Mouse (Mus musculus) hindbrain, embryonic 10.5 days (tissue): ENCODE results near the gene Prmt6. TPM values are rescaled to one million over a fixed set of nuclear protein-coding genes. Genes with fewer than 3 reads are reported as not detected.
A peak's percentile ranks its signal among the peaks of the same experiment; 100 is the strongest.

Experiments
- DNase-seq: peaks from one replicate; pipeline ENCODE4 v3.0.0-alpha.2; 2017; ENCODE audit warnings: low spot score
- H3K27ac ChIP-seq: fragments of 300-500 bp; sonication (generic); 2 replicates; pipeline ENCODE4 v1.5.1; 2016; ENCODE audit warnings: mild to moderate bottlenecking, moderate library complexity
- H3K27me3 ChIP-seq: fragments of 300-500 bp; sonication (generic); 2 replicates; pipeline ENCODE4 v1.6.1; 2016; ENCODE audit warnings: mild to moderate bottlenecking; ENCODE audit not compliant: poor library complexity, insufficient read depth, severe bottlenecking
- H3K36me3 ChIP-seq: fragments of 300-500 bp; sonication (generic); 2 replicates; pipeline ENCODE4 v1.6.1; 2016; ENCODE audit warnings: mild to moderate bottlenecking, moderate library complexity
- H3K4me1 ChIP-seq: fragments of 300-500 bp; sonication (generic); replicated peaks from 2 replicates; pipeline ENCODE4 v1.6.1; 2016; ENCODE audit warnings: mild to moderate bottlenecking
- H3K4me3 ChIP-seq: fragments of 300-500 bp; sonication (generic); 2 replicates; pipeline ENCODE4 v1.5.1; 2016; ENCODE audit warnings: mild to moderate bottlenecking, moderate library complexity
- H3K9me3 ChIP-seq: fragments of 300-500 bp; sonication (generic); 2 replicates; pipeline ENCODE4 v1.6.1; 2016; ENCODE audit warnings: mild to moderate bottlenecking, moderate library complexity
- WGBS: fragments of 180-500 bp; shearing (Covaris S2); methylation state at CpG from one replicate; pipeline ENCODE4 v1.1.7; 2016; 5-methylcytosine and 5-hydroxymethylcytosine counted together
- polyA plus RNA-seq: library from polyadenylated mRNA; unstranded; fragments of >200 nt; fragmentation: Nextera tagmentation; extraction: Ambion mirVana; gene quantifications from 2 replicates; pipeline ENCODE4 v1.2.1, GENCODE M21; 2016

Gene Prmt6
- 28.7 and 30.5 TPM in 2 replicates for polyA plus RNA-seq

DNA sequence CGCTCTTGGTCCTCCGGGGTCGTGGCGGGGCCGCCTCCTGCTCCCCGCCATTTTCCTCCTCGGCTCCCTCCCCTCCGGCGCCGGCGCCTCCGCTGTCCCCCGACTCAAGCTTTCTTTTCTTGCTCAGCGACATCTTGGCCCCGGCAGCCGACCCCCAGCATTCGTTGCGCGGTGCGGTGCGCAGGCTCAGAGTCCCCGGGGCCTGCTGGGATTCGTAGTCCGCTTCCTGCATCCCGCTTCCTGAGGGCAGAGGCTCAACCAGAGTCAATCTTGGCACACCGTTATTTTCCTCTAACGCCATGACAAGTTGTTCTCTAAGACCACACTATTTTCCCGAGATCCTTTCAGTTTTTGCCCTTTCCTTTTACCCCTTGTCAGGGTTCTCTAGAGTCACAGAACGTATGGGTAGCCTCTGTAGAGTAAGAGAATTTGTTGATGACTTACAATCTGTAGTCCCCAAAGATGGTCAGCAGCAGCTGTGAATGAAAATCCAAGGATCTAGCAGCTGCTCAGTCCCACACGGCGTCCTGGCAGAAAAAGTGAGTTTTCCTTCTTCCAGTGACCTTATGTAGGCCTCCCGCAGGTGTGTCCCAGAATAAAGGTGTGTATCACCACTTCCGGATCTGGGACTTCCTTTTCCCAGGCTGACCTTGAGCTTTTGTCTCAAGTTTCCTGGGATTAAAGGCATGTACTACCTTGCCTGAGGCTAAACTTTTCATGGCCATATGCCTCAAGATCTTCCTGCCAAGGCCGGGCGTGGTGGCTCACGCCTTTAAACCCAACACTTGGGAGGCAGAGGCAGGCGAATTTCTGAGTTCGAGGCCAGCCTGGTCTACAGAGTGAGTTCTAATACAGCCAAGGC is at the start of gene Prmt6:
Gene Prmt6 (minus strand): TSS at position 160 of the 862 bp plus-strand sequence.
- no peaks in the 10 kb centered on the region for H3K9me3 ChIP-seq
- H3K36me3 ChIP-seq, result peaks cover 17% of the 10 kb centered on the region
- peak within 1 kb of the TSS; percentile 89 for H3K4me3 ChIP-seq
- H3K4me1 ChIP-seq, result peaks cover 17% of the 10 kb centered on the region
- H3K27me3 ChIP-seq, result no peaks in the 10 kb centered on the region
- H3K27ac ChIP-seq, result peak within 1 kb of the TSS; percentile 98
- WGBS, result 20% methylated on average over 38 of the region's 38 CpGs
- DNase-seq, result peak; percentile 91

DNA sequence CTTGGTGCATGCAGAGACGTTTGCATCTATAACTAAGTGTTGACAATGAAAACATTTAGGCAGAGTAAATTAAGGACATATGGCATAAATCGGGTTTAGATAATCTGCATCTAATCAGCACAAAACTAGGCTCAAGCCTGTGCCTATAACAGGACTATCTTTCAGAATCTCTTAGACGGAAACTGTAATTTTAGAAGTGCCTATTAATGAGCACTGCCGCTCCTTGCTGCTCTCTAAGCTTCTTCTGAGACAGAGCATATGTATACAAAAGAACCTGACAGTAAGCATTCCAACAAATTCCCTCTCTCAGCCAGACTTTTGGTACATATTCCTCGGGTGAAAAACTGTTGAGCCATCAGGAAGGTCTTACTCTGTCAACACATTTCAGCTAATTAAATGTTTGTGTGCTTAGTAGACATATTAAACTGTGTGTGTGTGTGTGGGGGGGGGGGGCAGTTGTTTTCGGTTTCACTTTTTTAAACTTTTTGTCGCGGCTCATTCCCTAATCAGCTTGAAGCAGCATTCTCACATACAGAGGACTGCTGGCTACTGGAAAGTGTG is 39.8 kb upstream of the Prmt6 start:
- 81% methylated on average over 8 of the region's 8 CpGs for WGBS
- no peaks in the 10 kb centered on the region for H3K4me1 ChIP-seq
- no peak for DNase-seq
- H3K9me3 ChIP-seq, result no peaks in the 10 kb centered on the region
- no peaks in the 10 kb centered on the region for H3K36me3 ChIP-seq
- H3K27ac ChIP-seq, result no peak overlapping the region
- H3K4me3 ChIP-seq, result no peak overlapping the region
- no peaks in the 10 kb centered on the region for H3K27me3 ChIP-seq

DNA sequence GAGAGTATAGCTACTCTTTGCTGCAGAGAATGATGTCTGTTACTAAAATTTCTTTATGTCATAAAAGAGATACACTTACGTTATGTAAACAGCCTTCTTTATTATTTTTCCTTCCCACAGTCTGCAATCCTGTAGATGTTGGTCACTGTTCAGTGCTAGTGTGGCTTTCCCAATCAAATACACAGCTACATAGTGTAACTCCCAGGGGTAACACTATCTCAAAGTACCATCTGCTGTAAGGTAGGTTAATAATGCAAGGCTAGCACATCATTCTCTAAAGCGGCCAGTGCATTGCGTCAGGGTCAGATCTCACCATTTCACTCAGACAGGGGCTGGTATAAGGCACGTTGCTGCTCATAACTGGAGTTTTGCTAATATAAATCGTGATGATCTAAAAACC is 31.9 kb upstream of the Prmt6 start:
- Histone ChIP-seq H3K27me3 (no peaks in the 10 kb centered on the region), H3K9me3 (no peaks in the 10 kb centered on the region), H3K36me3 (no peaks in the 10 kb centered on the region), H3K4me3 (no peak overlapping the region), H3K27ac (no peak overlapping the region), H3K4me1 (no peaks in the 10 kb centered on the region)
- 89% methylated on average over 5 of the region's 5 CpGs for WGBS
- no peak for DNase-seq

DNA sequence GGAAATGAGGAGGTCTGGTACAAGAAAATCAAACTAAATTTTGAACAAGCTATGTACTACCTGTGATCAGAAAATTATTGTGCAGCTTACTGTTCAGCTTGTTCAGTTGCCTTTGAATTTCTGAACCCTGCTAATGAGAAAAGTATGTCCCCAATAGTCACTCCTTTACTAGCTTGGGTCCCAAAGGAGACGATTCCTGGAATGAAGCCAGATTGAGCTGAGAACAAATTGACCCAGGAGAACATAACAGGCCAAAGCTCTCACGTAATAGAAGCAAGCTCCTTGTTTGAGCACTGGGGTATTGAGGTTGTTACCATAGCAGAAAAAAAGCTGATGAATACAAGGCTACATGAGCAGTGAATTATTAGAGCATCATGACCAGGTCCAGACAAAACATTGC is 17.0 kb upstream of the Prmt6 start:
- Histone ChIP-seq H3K4me1 (no peaks in the 10 kb centered on the region), H3K36me3 (no peaks in the 10 kb centered on the region), H3K4me3 (no peak overlapping the region), H3K9me3 (no peaks in the 10 kb centered on the region), H3K27me3 (no peaks in the 10 kb centered on the region), H3K27ac (no peak overlapping the region)
- no peak for DNase-seq
- WGBS, result 75% methylated on average over 2 of the region's 2 CpGs

DNA sequence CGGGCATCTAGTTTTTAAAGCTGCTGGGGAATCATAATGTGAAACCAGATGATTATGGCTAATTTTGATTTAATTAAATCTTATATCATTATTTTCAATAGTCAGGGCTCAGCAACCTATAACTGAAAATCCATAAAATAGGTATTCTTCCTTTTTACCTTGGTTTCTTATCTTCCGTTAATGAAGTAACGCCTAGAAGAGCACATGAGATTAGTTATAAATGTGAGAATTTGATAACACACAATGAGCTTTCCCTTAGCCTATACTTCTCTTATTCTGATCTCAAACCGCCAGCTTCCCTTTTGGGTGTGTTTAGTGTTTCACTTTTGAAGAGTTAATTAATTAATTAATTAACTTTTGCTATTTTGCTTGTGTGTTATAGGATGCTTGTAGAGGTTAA is 2.3 kb upstream of the Prmt6 start:
- Histone ChIP-seq H3K4me3 (no peak overlapping the region), H3K4me1 (peaks cover 17% of the 10 kb centered on the region), H3K27ac (no peak overlapping the region), H3K36me3 (no peaks in the 10 kb centered on the region), H3K27me3 (no peaks in the 10 kb centered on the region), H3K9me3 (no peaks in the 10 kb centered on the region)
- DNase-seq, result no peak
- 95% methylated on average over 4 of the region's 4 CpGs for WGBS

DNA sequence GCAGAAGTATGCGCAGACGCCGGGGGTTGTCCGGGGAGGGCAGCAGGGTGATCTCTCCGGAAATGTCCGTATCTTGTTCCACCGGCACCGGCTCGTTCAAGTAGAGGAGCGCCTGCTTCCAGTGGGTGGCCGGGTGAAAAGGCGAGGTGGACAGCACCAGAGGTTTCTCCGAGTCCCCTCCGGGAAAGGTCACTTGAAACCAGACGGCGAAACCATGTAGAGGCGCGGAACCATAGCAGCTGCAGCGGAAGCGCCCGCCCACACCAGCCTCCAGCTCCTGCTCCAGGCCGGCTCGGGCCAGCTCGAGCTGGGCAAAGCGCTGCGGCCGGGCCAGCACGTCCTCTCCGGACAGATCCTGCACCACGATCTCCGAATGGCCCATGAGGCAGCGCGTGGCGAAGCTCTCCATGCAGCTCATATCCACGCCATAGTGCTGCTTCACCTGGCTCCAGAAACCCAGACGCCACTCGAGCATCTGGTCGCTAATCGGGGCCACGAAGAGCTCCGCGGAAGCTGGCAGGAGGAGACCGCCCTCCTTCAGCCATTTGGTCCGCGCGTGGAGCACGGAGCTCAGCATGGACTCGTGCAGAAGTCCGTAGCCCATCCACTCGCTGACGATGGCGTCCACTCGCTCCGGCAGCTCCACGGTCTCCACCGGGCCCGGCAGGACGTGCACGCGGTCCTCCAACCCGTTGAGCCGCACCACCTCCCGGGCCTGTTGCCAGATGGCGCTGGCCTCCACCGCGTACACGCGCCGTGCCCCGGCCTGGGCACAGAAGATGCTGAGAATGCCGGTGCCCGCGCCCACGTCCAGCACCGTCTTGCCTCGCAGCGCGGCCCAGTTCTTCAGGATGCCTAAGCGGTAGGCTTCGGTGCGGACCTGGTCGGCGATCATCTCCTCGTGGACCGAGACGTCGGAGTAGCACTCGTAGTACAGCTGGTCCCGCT is 633 bp downstream of the Prmt6 start:
- H3K4me3 ChIP-seq, result peak overlapping the region; percentile 89
- H3K36me3 ChIP-seq, result peaks cover 21% of the 10 kb centered on the region
- H3K27me3 ChIP-seq, result no peaks in the 10 kb centered on the region
- H3K27ac ChIP-seq, result peak overlapping the region; percentile 98
- peaks cover 17% of the 10 kb centered on the region for H3K4me1 ChIP-seq
- WGBS, result under 1% methylated on average over 89 of the region's 89 CpGs
- peak; percentile 83 for DNase-seq
- H3K9me3 ChIP-seq, result no peaks in the 10 kb centered on the region

DNA sequence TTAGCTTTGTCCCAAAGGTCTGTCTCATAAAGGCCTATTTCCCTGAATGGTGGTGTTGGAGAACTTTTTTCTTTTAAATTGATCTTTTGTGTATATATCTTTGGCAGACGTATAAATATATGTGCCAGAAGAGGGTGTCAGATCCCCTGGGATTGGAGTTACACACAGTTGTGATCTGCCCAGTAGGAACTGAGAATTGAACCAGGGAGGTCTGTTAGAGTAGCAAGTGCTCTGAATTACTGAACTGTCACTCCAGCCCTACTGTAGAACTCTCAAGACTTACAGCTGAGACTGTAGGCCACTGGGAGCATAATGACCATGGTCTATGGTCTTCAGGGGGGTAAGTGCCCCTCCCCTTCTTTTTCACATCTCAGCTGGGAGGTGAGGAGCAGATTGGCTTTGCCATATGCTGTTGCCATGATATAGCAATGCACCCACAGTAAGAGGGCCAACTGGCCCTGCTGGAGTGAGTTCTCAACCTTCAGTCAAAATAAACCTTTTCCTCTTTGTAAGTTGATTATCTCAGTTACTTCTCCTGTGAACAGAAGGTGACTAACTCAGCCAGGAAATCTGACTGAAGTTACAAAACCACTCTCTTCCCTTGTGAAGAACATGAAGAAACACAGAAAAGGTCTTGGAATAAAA is 13.9 kb downstream of the Prmt6 start:
- no peaks in the 10 kb centered on the region for H3K36me3 ChIP-seq
- no peak for DNase-seq
- no peaks in the 10 kb centered on the region for H3K9me3 ChIP-seq
- H3K27ac ChIP-seq, result no peak overlapping the region
- no peak overlapping the region for H3K4me3 ChIP-seq
- WGBS, result 83% methylated on average over 1 of the region's 1 CpGs
- H3K4me1 ChIP-seq, result no peaks in the 10 kb centered on the region
- no peaks in the 10 kb centered on the region for H3K27me3 ChIP-seq

Other genes with a start within 250 kb of the Prmt6 start
- 4.7 and 5.3 TPM in 2 replicates for gene Ntng1, start 107.0 kb downstream of the Prmt6 start, polyA plus RNA-seq